Mouse (Mus musculus) limb, embryonic 14.5 days (tissue): ENCODE results near the gene Pcp2. TPM values are rescaled to one million over a fixed set of nuclear protein-coding genes. Genes with fewer than 3 reads are reported as not detected.

Source experiments
- ATAC-seq: fragments of 200-750 bp; cut with Nextera tagmentation; 2 replicates; pipeline ENCODE4 v1.8.0; 2017; ENCODE audit warnings: low read depth, moderate number of reproducible peaks, moderate TSS enrichment; ENCODE audit not compliant: low FRiP score
- DNase-seq: peaks from one replicate; pipeline ENCODE4 v3.0.0-alpha.2; 2015; ENCODE audit warnings: low spot score
- H3K27ac ChIP-seq: fragments of 300-500 bp; sonication (generic); replicated peaks from 2 replicates; pipeline ENCODE4 v1.5.1; 2014; ENCODE audit warnings: low read depth, mild to moderate bottlenecking, low read length, moderate library complexity, mixed read lengths
- H3K27me3 ChIP-seq: fragments of 300-500 bp; sonication (generic); 2 replicates; pipeline ENCODE4 v1.6.1; 2014; ENCODE audit warnings: low read length, mixed read lengths; ENCODE audit not compliant: control insufficient read depth, insufficient read depth
- H3K36me3 ChIP-seq: fragments of 300-500 bp; sonication (generic); 2 replicates; pipeline ENCODE4 v1.6.1; 2014; ENCODE audit warnings: mild to moderate bottlenecking, low read length, moderate library complexity, mixed read lengths; ENCODE audit not compliant: control insufficient read depth, insufficient read depth
- H3K4me1 ChIP-seq: fragments of 300-500 bp; sonication (generic); 2 replicates; pipeline ENCODE4 v1.6.1; 2014; ENCODE audit warnings: antibody characterized with exemption, low read length, mixed read lengths; ENCODE audit not compliant: control insufficient read depth, insufficient read depth
- H3K4me2 ChIP-seq: fragments of 300-500 bp; sonication (generic); replicated peaks from 2 replicates; pipeline ENCODE4 v1.6.1; 2014; ENCODE audit warnings: low read depth, mild to moderate bottlenecking, low read length, moderate library complexity; ENCODE audit not compliant: severe bottlenecking
- H3K4me3 ChIP-seq: fragments of 300-500 bp; sonication (generic); replicated peaks from 2 replicates; pipeline ENCODE4 v1.5.1; 2014; ENCODE audit warnings: low read length
- H3K9ac ChIP-seq: fragments of 300-500 bp; sonication (generic); 2 replicates; pipeline ENCODE4 v1.6.1; 2014; ENCODE audit warnings: mild to moderate bottlenecking, low read depth, low read length, moderate library complexity; ENCODE audit not compliant: severe bottlenecking
- H3K9me3 ChIP-seq: fragments of 300-500 bp; sonication (generic); 2 replicates; pipeline ENCODE4 v1.6.1; 2016; ENCODE audit warnings: low read length; ENCODE audit not compliant: control insufficient read depth
- POLR2A ChIP-seq: fragments of 200-500 bp; IDR thresholded peaks from 2 replicates; pipeline ENCODE4 v1.8.0; 2012; ENCODE audit warnings: inconsistent platforms, mild to moderate bottlenecking, moderate library complexity, borderline replicate concordance; ENCODE audit not compliant: insufficient read depth, insufficient read length; ENCODE audit errors: extremely low read depth
- WGBS: fragments of 180-500 bp; shearing (Covaris S2); extraction: QIAGEN DNeasy Blood & Tissue Kit; methylation state at CpG from one replicate; pipeline ENCODE4 v1.1.7; 2014; 5-methylcytosine and 5-hydroxymethylcytosine counted together
- polyA plus RNA-seq, 2 experiments: library from polyadenylated mRNA; depleted of rRNA in 1 of 2; stranded (reverse) in 1 of 2; unstranded in 1 of 2; fragments of >200 nt; fragmentation: Nextera tagmentation in 1 of 2; extraction: Ambion mirVana in 1 of 2; gene quantifications; 2 replicates each; pipeline versions ENCODE4 v1.2.1 to v1.2.3; 2012 to 2014

Gene Pcp2
- polyA plus RNA-seq, 2 experiments, result not detected

GRCm38 (mm10) chr8:3603439-3603838 is 21.9 kb downstream of the Pcp2 start:
- Histone ChIP-seq H3K4me3 (no peak overlapping the region), H3K36me3 (peaks cover 45% of the 10 kb centered on the region), H3K27me3 (no peaks in the 10 kb centered on the region), H3K9me3 (no peaks in the 10 kb centered on the region), H3K4me2 (no peak overlapping the region), H3K27ac (no peak overlapping the region), H3K9ac (no peak overlapping the region), H3K4me1 (no peaks in the 10 kb centered on the region)
- ATAC-seq, result no peak
- no peak for TF ChIP-seq POLR2A
- DNase-seq, result no peak
- 76% methylated on average over 13 of the region's 13 CpGs for WGBS

- Histone ChIP-seq H3K9me3 (no peaks in the 10 kb centered on the region), H3K4me3 (no peak overlapping the region), H3K27me3 (no peaks in the 10 kb centered on the region), H3K9ac (no peak overlapping the region), H3K36me3 (peaks cover 29% of the 10 kb centered on the region), H3K27ac (no peak overlapping the region), H3K4me1 (no peaks in the 10 kb centered on the region), H3K4me2 (no peak overlapping the region)
- ATAC-seq (no peak), DNase-seq (no peak)
- no peak for TF ChIP-seq POLR2A
- WGBS, result 90% methylated on average over 6 of the region's 6 CpGs
These were observed 24.9 kb downstream of the Pcp2 start for GRCm38 (mm10) chr8:3600401-3600800.

- H3K36me3 ChIP-seq, result peaks cover 21% of the 10 kb centered on the region
- H3K4me2 ChIP-seq, result no peak overlapping the region
- H3K27ac ChIP-seq, result no peak overlapping the region
- H3K9me3 ChIP-seq, result no peaks in the 10 kb centered on the region
- DNase-seq (no peak), ATAC-seq (no peak)
- H3K27me3 ChIP-seq, result no peaks in the 10 kb centered on the region
- 63% methylated on average over 1 of the region's 1 CpGs for WGBS
- no peaks in the 10 kb centered on the region for H3K4me1 ChIP-seq
- no peak overlapping the region for H3K4me3 ChIP-seq
- H3K9ac ChIP-seq, result no peak overlapping the region
- TF ChIP-seq POLR2A, result no peak
These were observed 26.1 kb downstream of the Pcp2 start for GRCm38 (mm10) chr8:3599219-3599618.

GRCm38 (mm10) chr8:3598054-3598453 is 27.3 kb downstream of the Pcp2 start:
- no peak for TF ChIP-seq POLR2A
- ATAC-seq, result no peak
- WGBS, result 63% methylated on average over 3 of the region's 3 CpGs

GRCm38 (mm10) chr8:3594466-3594865 is 30.9 kb downstream of the Pcp2 start:
- 94% methylated on average over 2 of the region's 2 CpGs for WGBS
- H3K36me3 ChIP-seq, result peaks cover 6% of the 10 kb centered on the region; the same call in 1 of the 2 replicates

More at GRCm38 (mm10) chr8:3598054-3598453, 27.3 kb downstream of the Pcp2 start:
- Histone ChIP-seq H3K4me1 (no peaks in the 10 kb centered on the region), H3K27ac (no peak overlapping the region), H3K9me3 (no peaks in the 10 kb centered on the region), H3K4me3 (no peak overlapping the region), H3K27me3 (no peaks in the 10 kb centered on the region), H3K36me3 (peaks cover 12% of the 10 kb centered on the region), H3K9ac (no peak overlapping the region), H3K4me2 (no peak overlapping the region)
- no peak for DNase-seq

GRCm38 (mm10) chr8:3593470-3593869 is 31.9 kb downstream of the Pcp2 start:
- WGBS, result 67% methylated on average over 3 of the region's 3 CpGs
- H3K4me3 ChIP-seq, result no peak overlapping the region
- no peaks in the 10 kb centered on the region for H3K9me3 ChIP-seq
- H3K4me1 ChIP-seq, result no peaks in the 10 kb centered on the region
- H3K9ac ChIP-seq, result no peak overlapping the region
- no peaks in the 10 kb centered on the region for H3K27me3 ChIP-seq
- H3K36me3 ChIP-seq, result peaks cover 5% of the 10 kb centered on the region; the same call in 1 of the 2 replicates
- ATAC-seq (no peak), DNase-seq (no peak)
- no peak overlapping the region for H3K27ac ChIP-seq
- H3K4me2 ChIP-seq, result no peak overlapping the region
- TF ChIP-seq POLR2A, result no peak

More at GRCm38 (mm10) chr8:3594466-3594865, 30.9 kb downstream of the Pcp2 start:
- H3K9me3 ChIP-seq, result no peaks in the 10 kb centered on the region
- ATAC-seq (no peak), DNase-seq (no peak)
- no peak overlapping the region for H3K4me2 ChIP-seq
- no peak for TF ChIP-seq POLR2A
- H3K4me3 ChIP-seq, result no peak overlapping the region
- H3K4me1 ChIP-seq, result no peaks in the 10 kb centered on the region
- no peaks in the 10 kb centered on the region for H3K27me3 ChIP-seq
- H3K27ac ChIP-seq, result no peak overlapping the region
- H3K9ac ChIP-seq, result no peak overlapping the region
